Mouse (Mus musculus): ENCODE results near the gene Klkb1.

- TF ChIP-seq SRF (IDR thresholded peaks at IDR 0.05; ENCODE audit: control insufficient read depth, insufficient read length, low read depth) (no peak), POLR2A (IDR thresholded peaks at IDR 0.05; ENCODE audit: insufficient read length, low read depth) (no peak), USF1 (IDR thresholded peaks at IDR 0.05; ENCODE audit: low read depth) (no peak)
Observed at GRCm38 (mm10) chr8:45267611-45268391, 26.9 kb downstream of the Klkb1 start.
